Mouse (Mus musculus) midbrain, postnatal 0 days (tissue): ENCODE results near the gene Adk. TPM values are rescaled to one million over a fixed set of nuclear protein-coding genes. Genes with fewer than 3 reads are reported as not detected.
A peak's percentile ranks its signal among the peaks of the same experiment; 100 is the strongest.

Experiments used
- ATAC-seq: fragments of 200-750 bp; cut with Nextera tagmentation; 2 replicates; pipeline ENCODE4 v1.8.0; 2017; ENCODE audit warnings: moderate number of reproducible peaks, mild to moderate bottlenecking, moderate TSS enrichment, moderate library complexity; ENCODE audit not compliant: low FRiP score
- DNase-seq: peaks from one replicate; pipeline ENCODE4 v3.0.0-alpha.2; 2015; ENCODE audit warnings: low spot score
- H3K27ac ChIP-seq: fragments of 300-500 bp; sonication (generic); 2 replicates; pipeline ENCODE4 v1.5.1; 2014; ENCODE audit warnings: low read depth, mild to moderate bottlenecking, low read length, mixed read lengths
- H3K27me3 ChIP-seq: fragments of 300-500 bp; sonication (generic); 2 replicates; pipeline ENCODE4 v1.6.1; 2014; ENCODE audit warnings: low read length, control low read depth, mixed read lengths; ENCODE audit not compliant: insufficient read depth
- H3K36me3 ChIP-seq: fragments of 300-500 bp; sonication (generic); 2 replicates; pipeline ENCODE4 v1.6.1; 2014; ENCODE audit warnings: low read length, control low read depth, mixed read lengths; ENCODE audit not compliant: insufficient read depth
- H3K4me1 ChIP-seq: fragments of 300-500 bp; sonication (generic); 2 replicates; pipeline ENCODE4 v1.6.1; 2014; ENCODE audit warnings: mild to moderate bottlenecking, control low read depth, antibody characterized with exemption, low read length, mixed read lengths; ENCODE audit not compliant: insufficient read depth
- H3K4me2 ChIP-seq: fragments of 300-500 bp; sonication (generic); 2 replicates; pipeline ENCODE4 v1.6.1; 2014; ENCODE audit warnings: low read depth, mild to moderate bottlenecking, low read length, mixed read lengths; ENCODE audit not compliant: poor library complexity, severe bottlenecking
- H3K4me3 ChIP-seq: fragments of 300-500 bp; sonication (generic); 2 replicates; pipeline ENCODE4 v1.5.1; 2014; ENCODE audit warnings: low read depth, mild to moderate bottlenecking, low read length, moderate library complexity
- H3K9ac ChIP-seq: fragments of 300-500 bp; sonication (generic); replicated peaks from 2 replicates; pipeline ENCODE4 v1.6.1; 2014; ENCODE audit warnings: mild to moderate bottlenecking, low read length, moderate library complexity, mixed read lengths; ENCODE audit not compliant: poor library complexity, severe bottlenecking
- H3K9me3 ChIP-seq: fragments of 300-500 bp; sonication (generic); 2 replicates; pipeline ENCODE4 v1.6.1; 2016; ENCODE audit warnings: low read length, control low read depth
- CTCF ChIP-seq: IDR thresholded peaks from 2 replicates; pipeline ENCODE4 v1.5.1; 2016; ENCODE audit warnings: antibody characterized with exemption, mild to moderate bottlenecking
- WGBS: fragments of 180-500 bp; shearing (Covaris S2); extraction: QIAGEN DNeasy Blood & Tissue Kit; methylation state at CpG from one replicate; pipeline ENCODE4 v1.1.7; 2014; 5-methylcytosine and 5-hydroxymethylcytosine counted together
- polyA plus RNA-seq: library from polyadenylated mRNA; unstranded; fragments of >200 nt; fragmentation: Nextera tagmentation; extraction: Ambion mirVana; gene quantifications from 2 replicates; pipeline ENCODE4 v1.2.1, GENCODE M21; 2015
- total RNA-seq: library from RNA; depleted of rRNA; stranded (reverse); fragments of >200 nt; gene quantifications from 2 replicates; pipeline ENCODE4 v1.2.3, GENCODE M21; 2014

The Adk gene
- total and polyA plus RNA-seq, 2 experiments from 2014 or later: 25.3 to 50.6 TPM

DNA sequence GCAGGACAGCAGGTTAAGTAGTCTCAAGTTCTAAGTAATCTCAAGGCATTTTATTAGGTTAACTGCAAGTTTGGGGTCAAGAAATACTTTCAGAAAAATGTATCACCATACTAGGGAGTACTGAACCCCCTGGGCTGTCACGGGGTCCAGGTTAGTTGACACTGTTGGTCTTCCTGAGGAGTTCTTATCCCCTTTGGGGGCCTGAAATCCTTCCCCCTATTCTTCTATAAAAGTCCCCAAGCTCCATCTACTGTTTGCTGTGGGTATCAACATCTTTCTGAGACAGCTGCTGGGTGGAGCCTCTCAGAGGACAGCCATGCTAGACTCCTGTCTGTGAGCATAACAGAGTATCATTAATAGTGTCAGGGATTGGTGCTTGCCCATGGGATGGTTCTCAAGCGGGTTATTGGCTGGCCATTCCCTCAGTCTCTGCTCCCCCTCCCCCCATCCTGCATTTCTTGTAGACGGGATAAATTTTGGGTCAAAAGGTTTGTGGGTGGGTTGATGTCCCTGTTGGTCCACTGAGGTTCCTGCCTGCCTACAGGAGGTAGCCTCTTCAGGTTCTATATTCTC, 63.6 kb downstream of the Adk start:
- 58% methylated on average over 3 of the region's 3 CpGs for WGBS
- Histone ChIP-seq H3K27ac (no peak overlapping the region), H3K4me1 (no peaks in the 10 kb centered on the region), H3K4me3 (no peak overlapping the region), H3K9ac (no peak overlapping the region), H3K36me3 (no peaks in the 10 kb centered on the region), H3K9me3 (no peaks in the 10 kb centered on the region), H3K27me3 (no peaks in the 10 kb centered on the region), H3K4me2 (no peak overlapping the region)
- DNase-seq (peak; percentile 42), ATAC-seq (no peak)
- TF ChIP-seq CTCF: peak; percentile 60

DNA sequence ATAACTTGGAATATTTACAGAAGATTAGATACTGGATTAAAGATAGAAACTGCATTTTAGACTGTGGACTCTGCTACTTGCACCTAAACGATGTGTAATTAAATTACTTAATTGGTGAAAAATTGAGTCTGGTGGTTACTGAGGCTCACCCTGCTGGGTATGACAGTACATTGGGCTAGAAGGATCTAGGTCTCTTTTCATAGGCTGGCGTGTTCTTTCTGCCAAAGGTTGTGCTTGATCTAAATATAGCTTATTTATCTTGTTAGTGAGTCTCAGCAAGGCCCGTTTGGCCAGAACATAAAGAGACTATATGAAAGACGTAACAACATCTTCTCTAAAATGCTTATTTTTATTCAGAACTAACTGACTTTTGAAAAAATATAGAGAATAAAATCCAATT, 65.7 kb downstream of the Adk start:
- ATAC-seq: no peak
- Histone ChIP-seq H3K36me3 (no peaks in the 10 kb centered on the region), H3K9me3 (no peaks in the 10 kb centered on the region), H3K27ac (no peak overlapping the region), H3K27me3 (no peaks in the 10 kb centered on the region), H3K4me2 (no peak overlapping the region), H3K9ac (no peak overlapping the region), H3K4me1 (no peaks in the 10 kb centered on the region), H3K4me3 (no peak overlapping the region)
- no peak for TF ChIP-seq CTCF
- 86% methylated on average over 4 of the region's 4 CpGs for WGBS
- no peak for DNase-seq

DNA sequence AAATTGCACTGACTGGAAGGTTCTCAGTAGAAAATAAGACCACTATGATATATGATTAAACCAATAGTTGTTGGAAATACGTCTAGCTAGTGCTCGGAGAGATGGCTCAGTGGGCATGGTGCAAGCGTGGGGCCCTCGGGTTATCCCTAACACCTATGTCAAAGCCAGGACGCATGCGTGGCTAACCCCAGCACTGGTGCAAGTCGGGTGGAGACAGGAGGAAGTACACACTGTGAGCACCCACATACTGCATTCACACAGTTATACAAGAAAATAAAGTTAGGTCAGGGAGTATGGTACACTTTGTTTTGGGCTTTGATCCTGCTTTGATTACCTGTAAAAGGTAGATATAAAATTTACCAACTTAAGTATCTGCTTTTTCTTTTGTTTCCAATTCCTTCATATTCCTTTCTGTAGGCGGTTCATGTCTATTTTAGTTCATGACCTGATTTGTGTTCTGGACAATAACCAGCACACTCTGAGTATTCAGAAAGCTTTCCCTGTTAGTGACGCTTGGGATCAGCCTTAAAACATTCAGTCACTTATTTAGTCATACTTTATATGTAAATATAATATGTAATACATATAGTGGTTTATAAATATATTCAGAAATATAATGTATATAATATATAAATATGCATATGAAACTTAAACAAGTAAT, 67.4 kb downstream of the Adk start:
- no peak overlapping the region for H3K9ac ChIP-seq
- H3K27me3 ChIP-seq: no peaks in the 10 kb centered on the region
- no peak for TF ChIP-seq CTCF
- no peaks in the 10 kb centered on the region for H3K4me1 ChIP-seq
- H3K4me2 ChIP-seq: no peak overlapping the region
- no peaks in the 10 kb centered on the region for H3K36me3 ChIP-seq
- 86% methylated on average over 9 of the region's 9 CpGs for WGBS
- H3K4me3 ChIP-seq: no peak overlapping the region
- DNase-seq: no peak
- H3K27ac ChIP-seq: no peak overlapping the region
- no peaks in the 10 kb centered on the region for H3K9me3 ChIP-seq
- no peak for ATAC-seq

DNA sequence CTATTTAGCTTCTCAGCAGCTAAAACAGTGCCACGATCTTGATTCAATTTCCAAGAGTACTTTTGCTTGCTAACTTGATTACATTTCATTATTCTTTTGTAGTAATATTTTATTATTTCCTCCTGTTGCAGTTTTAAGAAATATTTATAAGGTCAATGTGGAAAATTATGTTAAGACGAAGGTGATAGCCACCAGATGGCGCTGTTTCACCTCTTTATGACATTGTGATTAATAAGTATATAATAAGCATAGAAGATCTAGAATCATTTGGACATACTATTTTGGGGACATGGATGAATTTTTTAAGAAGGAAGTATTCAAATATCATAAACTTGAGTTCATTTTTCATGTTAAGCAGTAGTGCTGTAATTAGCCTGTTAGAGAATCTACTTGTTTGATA, 68.1 kb downstream of the Adk start:
- Histone ChIP-seq H3K4me2 (no peak overlapping the region), H3K9me3 (no peaks in the 10 kb centered on the region), H3K27me3 (no peaks in the 10 kb centered on the region), H3K9ac (no peak overlapping the region), H3K4me3 (no peak overlapping the region), H3K36me3 (no peaks in the 10 kb centered on the region), H3K27ac (no peak overlapping the region), H3K4me1 (no peaks in the 10 kb centered on the region)
- ATAC-seq (no peak), DNase-seq (peak; percentile 87)
- WGBS: 44% methylated on average over 3 of the region's 3 CpGs
- TF ChIP-seq CTCF: peak; percentile 81

DNA sequence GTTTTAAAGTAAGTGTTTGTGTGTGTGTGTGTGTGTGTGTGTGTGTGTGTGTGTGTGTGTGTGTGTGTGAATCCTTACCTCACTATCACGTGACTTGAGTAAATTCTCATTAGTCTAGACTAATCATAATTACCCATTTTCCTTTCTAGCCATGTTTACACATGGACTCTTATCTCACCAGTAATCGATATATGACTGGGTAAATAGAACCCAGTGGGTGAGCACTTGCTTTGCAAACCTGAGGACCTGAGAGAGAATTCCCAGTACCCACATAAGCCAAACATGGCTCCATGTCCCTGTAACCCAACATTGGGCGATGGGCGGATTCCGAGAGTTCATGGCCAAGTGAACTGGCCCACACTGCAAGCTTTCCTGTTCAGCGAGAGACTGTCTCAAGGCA, 74.8 kb downstream of the Adk start:
- 97% methylated on average over 6 of the region's 6 CpGs for WGBS
- Histone ChIP-seq H3K36me3 (no peaks in the 10 kb centered on the region), H3K4me3 (no peak overlapping the region), H3K9ac (no peak overlapping the region), H3K4me2 (no peak overlapping the region), H3K27ac (no peak overlapping the region), H3K9me3 (no peaks in the 10 kb centered on the region), H3K27me3 (no peaks in the 10 kb centered on the region), H3K4me1 (no peaks in the 10 kb centered on the region)
- ATAC-seq (no peak), DNase-seq (no peak)
- TF ChIP-seq CTCF: no peak

DNA sequence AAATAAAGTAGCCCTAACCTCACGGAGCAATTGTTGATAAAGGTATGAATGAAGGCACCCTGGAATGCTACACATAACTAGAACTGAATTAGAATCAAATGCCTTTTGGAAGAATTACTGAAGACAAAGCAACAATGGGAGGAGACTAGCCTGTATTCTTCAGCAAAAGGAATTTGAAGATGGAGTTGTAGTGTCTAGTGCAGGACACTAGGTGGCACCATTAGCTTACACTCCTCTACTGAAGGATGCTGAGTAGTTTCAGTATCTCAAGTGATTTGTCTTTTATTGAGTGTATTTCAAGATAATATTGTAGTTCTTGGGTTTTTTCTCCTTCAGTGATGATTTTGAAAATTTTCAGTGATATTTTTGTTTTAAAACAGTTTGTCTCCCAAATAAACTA, 84.5 kb downstream of the Adk start:
- peak; percentile 97 for TF ChIP-seq CTCF
- Histone ChIP-seq H3K9me3 (no peaks in the 10 kb centered on the region), H3K4me2 (no peak overlapping the region), H3K27me3 (no peaks in the 10 kb centered on the region), H3K9ac (no peak overlapping the region), H3K4me3 (no peak overlapping the region), H3K36me3 (no peaks in the 10 kb centered on the region), H3K4me1 (no peaks in the 10 kb centered on the region), H3K27ac (no peak overlapping the region)
- DNase-seq: peak; percentile 87
- 38% methylated on average over 1 of the region's 1 CpGs for WGBS
- no peak for ATAC-seq
